Mouse (Mus musculus): ENCODE data around the gene Emc6.

Gene Emc6

GRCm38 (mm10) chr11:73131020-73131419, 45.8 kb downstream of the Emc6 start:
- in situ Hi-C loops (cut with MboI; ENCODE audit: low sequenced_read_pairs), result no loop called here

- in situ Hi-C loops (cut with MboI; ENCODE audit: low sequenced_read_pairs), result no loop called here
Measured at GRCm38 (mm10) chr11:73126495-73126894, 50.3 kb downstream of the Emc6 start.

Data from CH12F3 (cell line).